Mouse (Mus musculus): ENCODE measurements around the gene Pimreg. TPM values are rescaled to one million over a fixed set of nuclear protein-coding genes. Genes with fewer than 3 reads are reported as not detected.

The Pimreg gene
- polyA plus RNA-seq, 1 experiment = 1.4 TPM

- peaks cover 10% of the 10 kb centered on the region for H3K27me3 ChIP-seq (ENCODE audit: control insufficient read depth, insufficient read depth, low read length)
- peaks cover 4% of the 10 kb centered on the region for H3K4me1 ChIP-seq (ENCODE audit: control insufficient read depth, insufficient read depth, insufficient read length, low read length)
- H3K4me3 ChIP-seq (ENCODE audit: low read depth, low read length) = peak overlapping the region; percentile 48
- H3K27ac ChIP-seq (ENCODE audit: insufficient read depth, low read depth, low read length) = no peak overlapping the region
- TF ChIP-seq POLR2A (IDR thresholded peaks at IDR 0.05; ENCODE audit: low read depth, low read length) (no peak), CTCF (IDR thresholded peaks at IDR 0.05; ENCODE audit: extremely low read depth, insufficient read length, insufficient replicate concordance, low read depth, low read length) (no peak)
- WGBS = 21% methylated on average over 14 of the region's 14 CpGs
- H3K36me3 ChIP-seq (ENCODE audit: control insufficient read depth, insufficient read depth, low read length) = no peaks in the 10 kb centered on the region
These were observed 8.5 kb downstream of the Pimreg start for GRCm38 (mm10) chr11:72050168-72050894.

GRCm38 (mm10) chr11:72050895-72051858, 9.3 kb downstream of the Pimreg start:
- H3K27me3 ChIP-seq (ENCODE audit: control insufficient read depth, insufficient read depth, low read length) = peaks cover 10% of the 10 kb centered on the region
- WGBS = 6% methylated on average over 45 of the region's 45 CpGs
- no peaks in the 10 kb centered on the region for H3K36me3 ChIP-seq (ENCODE audit: control insufficient read depth, insufficient read depth, low read length)
- H3K4me3 ChIP-seq (ENCODE audit: low read depth, low read length) = peak overlapping the region; percentile 48
- peaks cover 4% of the 10 kb centered on the region for H3K4me1 ChIP-seq (ENCODE audit: control insufficient read depth, insufficient read depth, insufficient read length, low read length)
- H3K27ac ChIP-seq (ENCODE audit: insufficient read depth, low read depth, low read length) = no peak overlapping the region
- TF ChIP-seq CTCF (IDR thresholded peaks at IDR 0.05; ENCODE audit: extremely low read depth, insufficient read length, insufficient replicate concordance, low read depth, low read length) = no peak
- no peak for TF ChIP-seq POLR2A (IDR thresholded peaks at IDR 0.05; ENCODE audit: low read depth, low read length)

- no peaks in the 10 kb centered on the region for H3K36me3 ChIP-seq (ENCODE audit: control insufficient read depth, insufficient read depth, low read length)
- no peak overlapping the region for H3K4me3 ChIP-seq (ENCODE audit: low read depth, low read length)
- H3K27ac ChIP-seq (ENCODE audit: insufficient read depth, low read depth, low read length) = no peak overlapping the region
- H3K4me1 ChIP-seq (ENCODE audit: control insufficient read depth, insufficient read depth, insufficient read length, low read length) = peaks cover 4% of the 10 kb centered on the region
- TF ChIP-seq POLR2A (IDR thresholded peaks at IDR 0.05; ENCODE audit: low read depth, low read length) = no peak
- no peak for TF ChIP-seq CTCF (IDR thresholded peaks at IDR 0.05; ENCODE audit: extremely low read depth, insufficient read length, insufficient replicate concordance, low read depth, low read length)
- H3K27me3 ChIP-seq (ENCODE audit: control insufficient read depth, insufficient read depth, low read length) = peaks cover 10% of the 10 kb centered on the region
- 56% methylated on average over 3 of the region's 3 CpGs for WGBS
These were observed 10.4 kb downstream of the Pimreg start for GRCm38 (mm10) chr11:72052221-72052620.

- Histone ChIP-seq H3K4me1 (ENCODE audit: control insufficient read depth, insufficient read depth, insufficient read length, low read length) (peaks cover 4% of the 10 kb centered on the region), H3K27ac (ENCODE audit: insufficient read depth, low read depth, low read length) (no peak overlapping the region), H3K36me3 (ENCODE audit: control insufficient read depth, insufficient read depth, low read length) (no peaks in the 10 kb centered on the region), H3K27me3 (ENCODE audit: control insufficient read depth, insufficient read depth, low read length) (peaks cover 10% of the 10 kb centered on the region), H3K4me3 (ENCODE audit: low read depth, low read length) (no peak overlapping the region)
- TF ChIP-seq CTCF (IDR thresholded peaks at IDR 0.05; ENCODE audit: extremely low read depth, insufficient read length, insufficient replicate concordance, low read depth, low read length) (peak; percentile 49; the same call in 1 of the 2 replicates), POLR2A (IDR thresholded peaks at IDR 0.05; ENCODE audit: low read depth, low read length) (no peak)
- 13% methylated on average over 5 of the region's 5 CpGs for WGBS
These were observed 10.8 kb downstream of the Pimreg start for GRCm38 (mm10) chr11:72052636-72053035.

GRCm38 (mm10) chr11:72055176-72055575, 13.3 kb downstream of the Pimreg start:
- H3K27ac ChIP-seq (ENCODE audit: insufficient read depth, low read depth, low read length) = no peak overlapping the region
- H3K27me3 ChIP-seq (ENCODE audit: control insufficient read depth, insufficient read depth, low read length) = peaks cover 9% of the 10 kb centered on the region
- H3K4me3 ChIP-seq (ENCODE audit: low read depth, low read length) = no peak overlapping the region
- 35% methylated on average over 2 of the region's 2 CpGs for WGBS
- TF ChIP-seq CTCF (IDR thresholded peaks at IDR 0.05; ENCODE audit: extremely low read depth, insufficient read length, insufficient replicate concordance, low read depth, low read length) = no peak
- no peak for TF ChIP-seq POLR2A (IDR thresholded peaks at IDR 0.05; ENCODE audit: low read depth, low read length)
- H3K36me3 ChIP-seq (ENCODE audit: control insufficient read depth, insufficient read depth, low read length) = no peaks in the 10 kb centered on the region
- peaks cover 4% of the 10 kb centered on the region for H3K4me1 ChIP-seq (ENCODE audit: control insufficient read depth, insufficient read depth, insufficient read length, low read length)

- no peaks in the 10 kb centered on the region for H3K27me3 ChIP-seq (ENCODE audit: control insufficient read depth, insufficient read depth, low read length)
- 58% methylated on average over 3 of the region's 3 CpGs for WGBS
- H3K4me1 ChIP-seq (ENCODE audit: control insufficient read depth, insufficient read depth, insufficient read length, low read length) = no peaks in the 10 kb centered on the region
- H3K27ac ChIP-seq (ENCODE audit: insufficient read depth, low read depth, low read length) = no peak overlapping the region
- H3K4me3 ChIP-seq (ENCODE audit: low read depth, low read length) = no peak overlapping the region
- no peaks in the 10 kb centered on the region for H3K36me3 ChIP-seq (ENCODE audit: control insufficient read depth, insufficient read depth, low read length)
- no peak for TF ChIP-seq CTCF (IDR thresholded peaks at IDR 0.05; ENCODE audit: extremely low read depth, insufficient read length, insufficient replicate concordance, low read depth, low read length)
- TF ChIP-seq POLR2A (IDR thresholded peaks at IDR 0.05; ENCODE audit: low read depth, low read length) = no peak
These were observed 15.3 kb downstream of the Pimreg start for GRCm38 (mm10) chr11:72057166-72057565.

GRCm38 (mm10) chr11:72060416-72060815, 18.6 kb downstream of the Pimreg start:
- no peak for TF ChIP-seq POLR2A (IDR thresholded peaks at IDR 0.05; ENCODE audit: low read depth, low read length)
- no peak for TF ChIP-seq CTCF (IDR thresholded peaks at IDR 0.05; ENCODE audit: extremely low read depth, insufficient read length, insufficient replicate concordance, low read depth, low read length)
- H3K27me3 ChIP-seq (ENCODE audit: control insufficient read depth, insufficient read depth, low read length) = no peaks in the 10 kb centered on the region
- no peaks in the 10 kb centered on the region for H3K36me3 ChIP-seq (ENCODE audit: control insufficient read depth, insufficient read depth, low read length)
- 76% methylated on average over 9 of the region's 9 CpGs for WGBS
- no peaks in the 10 kb centered on the region for H3K4me1 ChIP-seq (ENCODE audit: control insufficient read depth, insufficient read depth, insufficient read length, low read length)
- H3K4me3 ChIP-seq (ENCODE audit: low read depth, low read length) = no peak overlapping the region
- H3K27ac ChIP-seq (ENCODE audit: insufficient read depth, low read depth, low read length) = no peak overlapping the region
